Mouse (Mus musculus): ENCODE data around the gene Gm16430. TPM values are rescaled to one million over a fixed set of nuclear protein-coding genes. Genes with fewer than 3 reads are reported as not detected.
"Not testable (repeated sequence)": the region's sequence is repeated elsewhere in the genome, so short reads cannot be mapped to it uniquely, and the experiment has no call there.

Gm16430 gene
- not detected for total RNA-seq (2021)
- long read RNA-seq, experiment 1 = 0 reads
- long read RNA-seq, experiment 2 = 0 reads

- DNase-seq (ENCODE audit: low spot score in 2 of 2); H3K4me3 ChIP-seq; H3K27ac ChIP-seq: not testable (repeated sequence)
These were observed at the start of gene Gm16430 for GRCm38 (mm10) chrX:54621911-54622310. Gene Gm16430, plus strand, starts transcription at chrX:54622211.

Other genes with a start within 250 kb of the Gm16430 start
- not detected for gene Gm16405, start 91.0 kb upstream of the Gm16430 start, total RNA-seq (2021)